Mouse (Mus musculus): Measurements from ENCODE around the gene Slc10a7. TPM values are rescaled to one million over a fixed set of nuclear protein-coding genes. Genes with fewer than 3 reads are reported as not detected.
"Not testable (repeated sequence)": the region's sequence is repeated elsewhere in the genome, so short reads cannot be mapped to it uniquely, and the experiment has no call there.

Slc10a7 gene
- polyA plus RNA-seq, 1 experiment from 2014 or later = 18.4 TPM

DNA sequence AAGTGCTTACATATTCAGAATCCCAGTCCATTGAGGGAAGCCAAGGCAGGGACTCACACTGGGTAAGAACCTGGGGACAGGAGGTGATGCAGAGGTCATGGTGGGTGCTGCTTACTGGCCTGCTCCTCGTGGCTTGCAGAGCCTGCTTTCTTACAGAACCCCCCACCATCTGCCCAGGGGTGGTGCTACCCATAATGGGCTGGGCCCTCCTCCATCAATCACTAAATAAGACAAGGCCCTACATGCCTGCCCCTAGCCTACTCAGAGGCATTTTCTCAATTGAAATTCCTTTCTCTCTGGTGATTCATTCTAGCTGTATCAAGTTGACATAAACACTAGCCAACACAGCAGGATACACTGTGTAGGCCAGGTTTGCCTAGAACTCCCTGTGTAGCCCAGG, 34.5 kb downstream of the Slc10a7 start:
- Histone ChIP-seq H3K9ac (replicated peaks; ENCODE audit: low read length) (no peak overlapping the region), H3K27me3 (ENCODE audit: insufficient read depth, low read length) (no peaks in the 10 kb centered on the region), H3K27ac (ENCODE audit: low read length) (no peak overlapping the region), H3K4me3 (ENCODE audit: low read length) (no peak overlapping the region), H3K36me3 (ENCODE audit: insufficient read depth, low read length) (peaks cover 6% of the 10 kb centered on the region; the same call in 1 of the 2 replicates), H3K4me2 (replicated peaks; ENCODE audit: low read depth, low read length) (no peak overlapping the region), H3K9me3 (ENCODE audit: low read length) (no peaks in the 10 kb centered on the region), H3K4me1 (ENCODE audit: insufficient read depth, low read length) (no peaks in the 10 kb centered on the region)
- WGBS = 24% methylated on average over 1 of the region's 1 CpGs
- no peak for ATAC-seq (ENCODE audit: low FRiP score, low TSS enrichment)

DNA sequence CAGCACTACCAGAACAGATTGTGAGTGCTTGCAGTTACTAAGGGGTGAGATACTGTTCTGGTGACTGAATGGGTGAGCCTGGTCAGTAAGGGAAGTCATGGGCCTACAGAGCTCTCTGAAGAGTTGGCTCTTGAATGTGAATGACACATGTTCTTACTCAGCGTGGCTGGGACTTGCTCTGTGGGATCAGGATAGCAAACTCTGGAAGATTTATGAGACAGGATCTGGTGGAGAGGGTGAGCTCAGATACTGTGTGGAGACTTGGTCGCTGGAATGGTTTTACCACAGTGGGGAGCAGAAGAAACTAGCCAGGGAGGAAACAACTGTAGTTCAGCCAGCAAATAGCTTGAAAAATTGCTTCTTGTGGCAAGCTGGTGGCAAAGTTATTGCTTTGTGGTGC, 35.4 kb downstream of the Slc10a7 start:
- no peaks in the 10 kb centered on the region for H3K9me3 ChIP-seq (ENCODE audit: low read length)
- no peaks in the 10 kb centered on the region for H3K27me3 ChIP-seq (ENCODE audit: insufficient read depth, low read length)
- H3K4me3 ChIP-seq (ENCODE audit: low read length) = no peak overlapping the region
- H3K4me2 ChIP-seq (replicated peaks; ENCODE audit: low read depth, low read length) = no peak overlapping the region
- H3K9ac ChIP-seq (replicated peaks; ENCODE audit: low read length) = no peak overlapping the region
- no peak overlapping the region for H3K27ac ChIP-seq (ENCODE audit: low read length)
- ATAC-seq (ENCODE audit: low FRiP score, low TSS enrichment) = no peak
- H3K4me1 ChIP-seq (ENCODE audit: insufficient read depth, low read length) = no peaks in the 10 kb centered on the region
- 23% methylated on average over 2 of the region's 2 CpGs for WGBS
- peaks cover 3% of the 10 kb centered on the region; the same call in 1 of the 2 replicates for H3K36me3 ChIP-seq (ENCODE audit: insufficient read depth, low read length)

DNA sequence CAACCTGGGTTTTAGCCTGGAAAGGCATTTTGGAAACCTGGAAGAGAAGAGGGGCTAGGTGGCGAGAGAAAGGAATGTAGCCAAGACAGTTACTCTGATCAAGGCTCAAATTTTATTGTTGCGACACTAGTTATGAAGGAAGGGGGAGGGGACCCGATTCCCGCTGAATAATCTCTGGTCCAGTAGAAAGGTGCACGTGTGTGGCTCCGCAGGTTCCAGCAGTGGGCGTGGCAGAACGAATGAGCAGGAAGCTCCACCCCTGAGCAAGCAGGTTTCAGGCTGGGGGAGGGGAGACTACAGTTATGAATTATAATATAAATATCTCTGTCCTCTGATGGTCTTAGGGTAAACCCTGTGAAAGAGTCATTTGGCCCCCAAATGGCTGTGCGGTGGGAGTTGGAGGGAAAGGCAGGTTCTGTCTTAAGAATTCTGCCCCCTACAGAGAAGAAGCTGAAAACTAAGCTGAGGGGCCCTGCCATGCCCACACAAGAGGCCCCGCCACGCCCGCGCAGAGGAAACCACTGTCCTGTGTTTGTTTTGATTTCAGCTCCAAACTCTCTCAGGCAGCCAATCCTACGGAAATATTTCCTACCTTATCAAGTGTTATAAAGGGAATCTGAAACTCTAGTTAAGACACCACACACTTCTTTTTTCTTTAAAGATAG, 36.1 kb downstream of the Slc10a7 start:
- H3K4me3 ChIP-seq (ENCODE audit: low read length); H3K27me3 ChIP-seq (ENCODE audit: insufficient read depth, low read length); H3K4me1 ChIP-seq (ENCODE audit: insufficient read depth, low read length); H3K27ac ChIP-seq (ENCODE audit: low read length); H3K4me2 ChIP-seq (replicated peaks; ENCODE audit: low read depth, low read length); H3K9ac ChIP-seq (replicated peaks; ENCODE audit: low read length); ATAC-seq (ENCODE audit: low FRiP score, low TSS enrichment); H3K36me3 ChIP-seq (ENCODE audit: insufficient read depth, low read length); H3K9me3 ChIP-seq (ENCODE audit: low read length): not testable (repeated sequence)
- 39% methylated on average over 6 of the region's 14 CpGs for WGBS

GRCm38 (mm10) chr8:78549971-78550751, 41.0 kb downstream of the Slc10a7 start:
- H3K36me3 ChIP-seq (ENCODE audit: insufficient read depth, low read length) = no peaks in the 10 kb centered on the region
- no peak overlapping the region for H3K4me2 ChIP-seq (replicated peaks; ENCODE audit: low read depth, low read length)
- H3K27me3 ChIP-seq (ENCODE audit: insufficient read depth, low read length) = no peaks in the 10 kb centered on the region
- H3K9me3 ChIP-seq (ENCODE audit: low read length) = no peaks in the 10 kb centered on the region
- no peak overlapping the region for H3K4me3 ChIP-seq (ENCODE audit: low read length)
- H3K4me1 ChIP-seq (ENCODE audit: insufficient read depth, low read length) = peaks cover 3% of the 10 kb centered on the region; the same call in 1 of the 2 replicates
- no peak overlapping the region for H3K9ac ChIP-seq (replicated peaks; ENCODE audit: low read length)
- H3K27ac ChIP-seq (ENCODE audit: low read length) = no peak overlapping the region
- no peak for ATAC-seq (ENCODE audit: low FRiP score, low TSS enrichment)
- WGBS = 55% methylated on average over 10 of the region's 10 CpGs

DNA sequence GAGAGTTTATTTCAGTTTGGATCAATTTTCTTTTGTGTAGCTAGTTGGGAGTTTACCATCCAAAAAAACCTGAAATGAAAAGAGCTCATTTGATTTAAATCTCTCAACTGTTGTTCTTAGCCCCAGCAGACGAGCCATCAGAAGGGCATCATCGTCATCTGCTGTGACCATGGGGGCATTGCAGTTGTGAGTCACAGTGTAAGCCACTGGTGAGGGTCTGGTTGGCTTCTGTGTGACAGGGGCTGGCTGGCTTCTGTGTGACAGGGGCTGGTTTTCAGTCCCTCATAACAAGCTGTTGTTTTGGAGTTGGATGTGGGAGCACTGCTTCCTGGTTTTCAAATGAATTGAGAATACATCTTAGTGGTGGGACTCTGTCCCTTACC, 41.6 kb downstream of the Slc10a7 start:
- ATAC-seq (ENCODE audit: low FRiP score, low TSS enrichment) = no peak
- H3K27ac ChIP-seq (ENCODE audit: low read length) = no peak overlapping the region

DNA sequence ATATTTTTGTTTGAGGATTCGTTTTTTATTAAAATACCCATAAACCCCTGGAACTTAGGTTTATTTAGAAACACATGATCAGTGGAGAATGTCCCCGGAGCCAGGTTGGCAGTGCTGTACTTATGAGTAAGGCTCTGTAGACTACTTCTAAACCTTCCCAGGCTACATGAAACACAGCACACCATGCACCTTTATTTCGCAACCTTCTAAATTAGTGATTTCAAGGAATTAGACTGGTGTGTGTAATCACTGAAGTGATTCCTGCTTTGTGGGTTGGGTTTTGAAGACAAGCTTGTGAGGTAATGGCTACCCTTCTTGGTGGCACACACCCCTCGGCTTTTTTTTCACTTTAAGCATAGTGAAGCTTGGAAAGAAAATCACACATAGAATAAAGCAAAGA, 46.7 kb downstream of the Slc10a7 start:
- ATAC-seq (ENCODE audit: low FRiP score, low TSS enrichment) = no peak
- no peak overlapping the region for H3K4me2 ChIP-seq (replicated peaks; ENCODE audit: low read depth, low read length)
- no peaks in the 10 kb centered on the region for H3K27me3 ChIP-seq (ENCODE audit: insufficient read depth, low read length)
- no peak overlapping the region for H3K9ac ChIP-seq (replicated peaks; ENCODE audit: low read length)
- 89% methylated on average over 4 of the region's 4 CpGs for WGBS
- no peaks in the 10 kb centered on the region for H3K36me3 ChIP-seq (ENCODE audit: insufficient read depth, low read length)
- H3K4me3 ChIP-seq (ENCODE audit: low read length) = no peak overlapping the region
- H3K27ac ChIP-seq (ENCODE audit: low read length) = no peak overlapping the region
- H3K4me1 ChIP-seq (ENCODE audit: insufficient read depth, low read length) = peaks cover 3% of the 10 kb centered on the region; the same call in 1 of the 2 replicates
- H3K9me3 ChIP-seq (ENCODE audit: low read length) = no peaks in the 10 kb centered on the region

More for the DNA sequence above, 41.6 kb downstream of the Slc10a7 start:
- H3K9ac ChIP-seq (replicated peaks; ENCODE audit: low read length) = no peak overlapping the region
- no peaks in the 10 kb centered on the region for H3K9me3 ChIP-seq (ENCODE audit: low read length)
- no peak overlapping the region for H3K4me3 ChIP-seq (ENCODE audit: low read length)
- no peaks in the 10 kb centered on the region for H3K27me3 ChIP-seq (ENCODE audit: insufficient read depth, low read length)
- H3K4me1 ChIP-seq (ENCODE audit: insufficient read depth, low read length) = peaks cover 3% of the 10 kb centered on the region; the same call in 1 of the 2 replicates
- H3K36me3 ChIP-seq (ENCODE audit: insufficient read depth, low read length) = no peaks in the 10 kb centered on the region
- H3K4me2 ChIP-seq (replicated peaks; ENCODE audit: low read depth, low read length) = no peak overlapping the region
- 69% methylated on average over 2 of the region's 2 CpGs for WGBS

DNA sequence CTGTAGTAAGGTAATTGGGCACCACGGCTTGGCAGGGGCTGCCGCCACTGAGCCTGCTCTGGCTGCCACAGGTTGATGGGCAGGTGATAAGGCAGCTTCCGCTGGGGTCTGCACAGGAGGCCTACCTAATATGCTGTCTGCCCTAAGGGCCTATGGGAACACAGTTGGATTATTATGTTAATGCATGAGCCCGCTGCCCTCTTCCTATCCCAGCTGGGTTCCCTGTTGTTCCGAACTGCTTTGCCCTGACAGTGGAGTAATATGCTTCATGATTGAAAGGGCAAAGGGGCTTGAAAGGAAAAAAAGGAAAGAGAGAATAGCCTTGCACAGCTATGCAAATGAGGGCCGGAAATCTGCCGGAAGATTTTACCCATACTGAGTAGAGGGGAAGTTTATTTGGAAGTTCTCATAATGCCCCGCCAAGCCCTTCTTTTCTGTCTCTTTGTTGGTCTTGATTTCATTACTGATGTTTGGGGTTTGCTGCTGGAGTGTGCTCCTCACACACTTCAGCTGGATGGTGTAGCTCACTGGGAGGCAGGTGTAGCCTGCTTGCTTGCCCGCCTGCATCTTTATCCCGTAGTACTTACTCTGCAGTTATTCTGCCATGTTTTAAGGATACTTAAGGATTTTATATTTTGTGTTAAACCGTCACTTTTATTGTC, 47.8 kb downstream of the Slc10a7 start:
- Histone ChIP-seq H3K4me2 (replicated peaks; ENCODE audit: low read depth, low read length) (peak overlapping the region; percentile 7; the same call in 1 of the 2 replicates), H3K36me3 (ENCODE audit: insufficient read depth, low read length) (0 out of 2 replicates have a peak, but pooled peaks cover 5% of the 10 kb centered on the region), H3K4me3 (ENCODE audit: low read length) (no peak overlapping the region), H3K27me3 (ENCODE audit: insufficient read depth, low read length) (no peaks in the 10 kb centered on the region), H3K9me3 (ENCODE audit: low read length) (no peaks in the 10 kb centered on the region; the same call in 1 of the 2 replicates), H3K9ac (replicated peaks; ENCODE audit: low read length) (no peak overlapping the region), H3K4me1 (ENCODE audit: insufficient read depth, low read length) (peaks cover 3% of the 10 kb centered on the region; the same call in 1 of the 2 replicates), H3K27ac (ENCODE audit: low read length) (no peak overlapping the region)
- WGBS = 67% methylated on average over 11 of the region's 11 CpGs
- ATAC-seq (ENCODE audit: low FRiP score, low TSS enrichment) = no peak

GRCm38 (mm10) chr8:78561620-78562019, 52.5 kb downstream of the Slc10a7 start:
- H3K4me1 ChIP-seq (ENCODE audit: insufficient read depth, low read length) = peaks cover 4% of the 10 kb centered on the region; the same call in 1 of the 2 replicates
- H3K36me3 ChIP-seq (ENCODE audit: insufficient read depth, low read length) = 0 out of 2 replicates have a peak, but pooled peaks cover 9% of the 10 kb centered on the region
- H3K4me3 ChIP-seq (ENCODE audit: low read length) = no peak overlapping the region
- no peaks in the 10 kb centered on the region; the same call in 1 of the 2 replicates for H3K9me3 ChIP-seq (ENCODE audit: low read length)
- no peak overlapping the region for H3K4me2 ChIP-seq (replicated peaks; ENCODE audit: low read depth, low read length)
- H3K27ac ChIP-seq (ENCODE audit: low read length) = no peak overlapping the region
- no peaks in the 10 kb centered on the region for H3K27me3 ChIP-seq (ENCODE audit: insufficient read depth, low read length)
- 88% methylated on average over 6 of the region's 6 CpGs for WGBS
- ATAC-seq (ENCODE audit: low FRiP score, low TSS enrichment) = no peak
- H3K9ac ChIP-seq (replicated peaks; ENCODE audit: low read length) = no peak overlapping the region

DNA sequence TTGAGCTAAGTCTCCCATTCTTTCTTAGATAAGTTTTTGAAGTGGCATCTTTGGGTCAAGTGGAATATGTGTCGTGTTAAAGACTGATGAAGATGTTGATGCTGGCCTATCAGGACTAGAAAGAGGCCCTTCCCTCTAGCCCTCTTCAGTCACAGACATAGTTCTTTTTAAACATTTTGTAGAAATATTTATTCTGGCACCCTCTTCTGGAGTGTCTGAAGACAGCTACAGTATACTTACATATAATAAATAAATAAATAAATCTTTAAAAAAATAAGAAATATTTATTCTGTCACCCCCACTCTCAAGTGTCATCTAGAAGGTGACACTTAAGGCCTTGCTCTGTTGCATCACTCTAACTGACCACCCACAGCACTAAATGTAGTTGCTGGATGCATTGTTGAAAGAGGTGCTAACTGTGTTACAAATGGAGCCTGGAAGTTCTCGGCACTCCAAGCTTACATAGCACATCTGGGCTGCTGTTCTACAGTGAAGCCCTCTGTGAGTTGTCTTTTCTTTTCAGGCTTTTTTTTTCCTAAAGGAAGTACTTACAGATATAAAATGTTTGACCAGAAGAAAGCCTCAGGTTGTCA, 54.4 kb downstream of the Slc10a7 start:
- 57% methylated on average over 2 of the region's 2 CpGs for WGBS
- H3K9ac ChIP-seq (replicated peaks; ENCODE audit: low read length) = no peak overlapping the region
- H3K27me3 ChIP-seq (ENCODE audit: insufficient read depth, low read length) = no peaks in the 10 kb centered on the region
- no peaks in the 10 kb centered on the region; the same call in 1 of the 2 replicates for H3K9me3 ChIP-seq (ENCODE audit: low read length)
- no peak overlapping the region for H3K4me2 ChIP-seq (replicated peaks; ENCODE audit: low read depth, low read length)
- H3K27ac ChIP-seq (ENCODE audit: low read length) = no peak overlapping the region
- H3K4me1 ChIP-seq (ENCODE audit: insufficient read depth, low read length) = peaks cover 4% of the 10 kb centered on the region; the same call in 1 of the 2 replicates
- 0 out of 2 replicates have a peak, but pooled peaks cover 9% of the 10 kb centered on the region for H3K36me3 ChIP-seq (ENCODE audit: insufficient read depth, low read length)
- ATAC-seq (ENCODE audit: low FRiP score, low TSS enrichment) = 0 out of 2 replicates have a peak, but pooled peaks have one; percentile 23
- H3K4me3 ChIP-seq (ENCODE audit: low read length) = no peak overlapping the region
